Mouse (Mus musculus) ES-E14 (cell line): Measurements from ENCODE around the gene Olfml3. TPM values are rescaled to one million over a fixed set of nuclear protein-coding genes. Genes with fewer than 3 reads are reported as not detected.

ENCODE experiments used
- DNase-seq: peaks from one replicate; pipeline ENCODE4 v3.0.0-alpha.2; 2013; ENCODE audit warnings: low read depth, low spot score
- H3K27ac ChIP-seq: 2 replicates; pipeline ENCODE4 v1.5.1; 2012; ENCODE audit warnings: low read depth, mild to moderate bottlenecking, low read length, moderate library complexity, mixed read lengths; ENCODE audit not compliant: poor library complexity, insufficient read depth, severe bottlenecking
- H3K36me3 ChIP-seq: 2 replicates; pipeline ENCODE4 v1.6.1; 2012; ENCODE audit warnings: mild to moderate bottlenecking, low read length, moderate library complexity, mixed read lengths; ENCODE audit not compliant: control insufficient read depth, poor library complexity, insufficient read depth, severe bottlenecking
- H3K4me1 ChIP-seq, 2 experiments: fragments of 150-350 bp in 1 of 2; sonication (generic) in 1 of 2; 2 replicates each; pipeline ENCODE4 v1.6.1; 2012; ENCODE audit warnings: low read length in 2 of 2, mild to moderate bottlenecking in 1 of 2, mixed read lengths in 1 of 2; ENCODE audit not compliant: control insufficient read depth in 2 of 2, insufficient read depth in 2 of 2, poor library complexity in 1 of 2
- H3K4me3 ChIP-seq, 2 experiments: fragments of 150-350 bp in 1 of 2; sonication (generic) in 1 of 2; 2 replicates each; pipeline ENCODE4 v1.5.1; 2012; ENCODE audit warnings: low read length in 2 of 2, low read depth in 1 of 2, mild to moderate bottlenecking in 1 of 2, mixed read lengths in 1 of 2; ENCODE audit not compliant: insufficient read depth in 1 of 2, poor library complexity in 1 of 2, severe bottlenecking in 1 of 2
- H3K9ac ChIP-seq: 2 replicates; pipeline ENCODE4 v1.6.1; 2012; ENCODE audit warnings: low read depth, mild to moderate bottlenecking, low read length, mixed read lengths; ENCODE audit not compliant: poor library complexity, insufficient read depth, severe bottlenecking
- H3K9me3 ChIP-seq: fragments of 150-350 bp; sonication (generic); 2 replicates; pipeline ENCODE4 v1.6.1; 2012; ENCODE audit warnings: low read depth, mild to moderate bottlenecking, low read length; ENCODE audit not compliant: control insufficient read depth, insufficient read depth
- CHD2 ChIP-seq: IDR thresholded peaks from 2 replicates; pipeline ENCODE4 v1.6.1; 2014; ENCODE audit warnings: mild to moderate bottlenecking, low read depth, low read length, inconsistent platforms
- HCFC1 ChIP-seq: IDR thresholded peaks from 2 replicates; pipeline ENCODE4 v1.6.1; 2012; ENCODE audit warnings: low read length, inconsistent platforms, borderline replicate concordance; ENCODE audit not compliant: insufficient read depth
- MAFK ChIP-seq: IDR thresholded peaks from 2 replicates; pipeline ENCODE4 v1.6.1; 2014; ENCODE audit warnings: mild to moderate bottlenecking, low read depth, low read length, inconsistent platforms; ENCODE audit not compliant: insufficient read depth
- ZC3H11A ChIP-seq: IDR thresholded peaks from 2 replicates; pipeline ENCODE4 v1.6.1; 2012; ENCODE audit warnings: low read depth, mild to moderate bottlenecking, inconsistent platforms, low read length, borderline replicate concordance
- ZNF384 ChIP-seq: IDR thresholded peaks from 2 replicates; pipeline ENCODE4 v1.6.1; 2012; ENCODE audit warnings: low read depth, low read length, inconsistent platforms
- in situ Hi-C, 2 experiments: fragments of 600-800 bp; cut with MboI; formaldehyde crosslinking; loops; one replicate each; pipeline ENCODE4 v1.15.1; 2025; ENCODE audit warnings: low sequenced_read_pairs in 2 of 2, inconsistent platforms in 1 of 2; ENCODE audit not compliant: unreplicated experiment in 2 of 2
- total RNA-seq: library from RNA; depleted of rRNA; stranded (reverse); fragments of 300-350 nt; gene quantifications from 2 replicates; pipeline ENCODE4 v1.2.3, GENCODE M21; 2012

Olfml3 gene
- total RNA-seq, 1 experiment: 1.2 TPM

- TF ChIP-seq ZC3H11A (no peak), CHD2 (no peak), HCFC1 (no peak), MAFK (no peak), ZNF384 (no peak)
- Histone ChIP-seq H3K36me3 (peaks cover 3% of the 10 kb centered on the region; the same call in 1 of the 2 replicates), H3K4me3 (no peak overlapping the region), H3K4me1 (peaks cover 3 to 13% of the 10 kb centered on the region in 2 experiments; a peak in 1 of 4 replicates), H3K9ac (no peak overlapping the region), H3K9me3 (no peaks in the 10 kb centered on the region), H3K27ac (no peak overlapping the region)
- in situ Hi-C loops: loop anchor here in 1 of 2 experiments (5.0 kb wide), 1 partner anchor 105 kb away; no protein-coding TSS in a partner anchor
- no peak for DNase-seq
Measured at GRCm38 (mm10) chr3:103737061-103737754, 593 bp downstream of the Olfml3 start.

GRCm38 (mm10) chr3:103735776-103736600 lies 1.8 kb downstream of the Olfml3 start:
- no peaks in the 10 kb centered on the region for H3K9me3 ChIP-seq
- TF ChIP-seq ZNF384: no peak
- TF ChIP-seq ZC3H11A: no peak
- TF ChIP-seq HCFC1: no peak
- no peak for TF ChIP-seq MAFK
- TF ChIP-seq CHD2: no peak
- in situ Hi-C loops: loop anchor here in 1 of 2 experiments (5.0 kb wide), 1 partner anchor 104 kb away; no protein-coding TSS in a partner anchor
- peaks cover 3 to 13% of the 10 kb centered on the region in 2 experiments; a peak in 1 of 4 replicates for H3K4me1 ChIP-seq
- DNase-seq: no peak
- H3K4me3 ChIP-seq: no peak overlapping the region
- H3K9ac ChIP-seq: no peak overlapping the region
- H3K27ac ChIP-seq: no peak overlapping the region
- no peaks in the 10 kb centered on the region; the same call in 1 of the 2 replicates for H3K36me3 ChIP-seq

- Histone ChIP-seq H3K4me1 (peaks cover 3 to 13% of the 10 kb centered on the region in 2 experiments; a peak in 1 of 4 replicates), H3K27ac (no peak overlapping the region), H3K4me3 (no peak overlapping the region), H3K9me3 (no peaks in the 10 kb centered on the region), H3K9ac (no peak overlapping the region), H3K36me3 (no peaks in the 10 kb centered on the region; the same call in 1 of the 2 replicates)
- no peak for DNase-seq
- TF ChIP-seq CHD2: no peak
- TF ChIP-seq MAFK: no peak
- TF ChIP-seq HCFC1: no peak
- no peak for TF ChIP-seq ZNF384
- TF ChIP-seq ZC3H11A: no peak
- in situ Hi-C loops: loop anchor here in 1 of 2 experiments (5.0 kb wide), 1 partner anchor 103 kb away; no protein-coding TSS in a partner anchor
Measured at GRCm38 (mm10) chr3:103734696-103735519, 2.9 kb downstream of the Olfml3 start.
